Mouse (Mus musculus) adrenal gland, postnatal 14 days (tissue): ENCODE measurements at regions not wholly inside any gene's neighbourhood (a gene's known extent, or its start where the extent isn't known, plus 50 kb on each side); places are given as distances from the start of the nearest gene placed in this dataset.

Experiments used
- DNase-seq: peaks from one replicate; pipeline ENCODE4 v3.0.0; 2021; ENCODE audit warnings: mixed read lengths

- no peak for DNase-seq
Observed at GRCm38 (mm10) chr3:39062415-39062814, 175.7 kb downstream of the Fat4 start.

GRCm38 (mm10) chr3:39065457-39065856 lies 178.7 kb downstream of the Fat4 start:
- DNase-seq, result no peak

DNA sequence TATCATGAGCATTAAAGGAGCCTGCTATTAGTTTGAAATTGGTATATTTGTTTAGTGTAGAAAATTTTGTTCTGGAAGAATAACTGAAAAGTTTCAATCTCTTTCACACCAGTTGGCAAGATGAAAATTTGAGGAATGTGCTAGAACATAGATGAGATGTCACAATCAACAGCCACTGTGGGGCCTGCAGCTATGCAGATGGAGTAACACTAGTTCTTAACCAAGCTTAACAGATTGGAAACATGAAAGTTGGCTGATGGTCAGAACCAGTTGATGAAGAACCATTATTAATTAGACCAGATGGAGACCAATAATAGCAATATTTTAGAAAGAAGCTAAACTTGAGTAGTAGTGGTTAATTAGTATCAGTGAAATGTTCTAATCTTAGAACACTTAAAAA lies 182.3 kb downstream of the Fat4 start:
- no peak for DNase-seq

DNA sequence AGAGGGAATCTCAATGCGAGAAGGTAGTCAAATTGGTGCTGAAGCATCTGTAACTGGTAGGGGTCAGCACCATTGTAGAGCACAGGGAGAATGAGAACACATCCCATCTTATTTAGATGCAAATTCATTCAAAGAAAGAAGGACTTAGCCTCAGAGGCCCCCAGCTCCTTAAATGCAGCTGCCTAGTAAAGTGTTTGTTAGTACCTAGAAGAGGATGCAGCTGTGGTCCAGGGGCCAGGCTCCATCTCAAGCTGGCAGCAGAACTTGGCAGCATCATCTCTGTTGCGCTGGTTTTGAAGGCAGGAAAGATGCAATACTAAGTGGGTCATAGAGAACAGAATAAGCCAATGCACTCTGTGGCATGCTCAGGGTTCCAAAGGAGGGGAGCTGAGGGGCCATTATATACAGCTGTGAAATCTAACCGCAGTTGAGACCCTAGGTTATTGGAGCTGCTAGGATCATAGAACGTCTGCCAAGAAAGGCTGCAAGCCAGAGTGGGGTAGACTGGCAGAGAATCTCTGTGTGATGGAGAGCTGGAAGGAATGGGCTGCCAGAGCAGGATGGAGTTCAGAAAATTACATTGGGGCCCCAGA lies 196.0 kb downstream of the Fat4 start:
- no peak for DNase-seq

DNA sequence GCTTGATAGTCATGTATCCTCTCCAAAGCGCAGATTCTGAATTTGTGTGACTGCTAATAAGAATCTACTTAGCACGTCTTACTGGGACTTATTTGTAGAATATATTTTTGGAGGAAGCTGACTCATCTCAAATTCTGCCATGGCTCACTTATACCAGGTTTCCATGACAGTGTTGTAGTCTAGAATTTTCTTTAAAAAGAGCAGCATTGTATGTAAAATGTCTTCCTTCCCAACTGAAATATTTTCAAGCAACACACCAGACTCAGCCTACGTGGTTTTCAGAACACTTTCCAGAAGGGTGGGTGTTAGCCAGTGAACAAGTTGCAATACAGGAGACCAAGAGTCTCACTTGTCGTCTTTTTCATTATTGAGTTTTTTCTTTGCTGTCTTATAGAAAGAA lies 202.2 kb downstream of the Fat4 start:
- DNase-seq, result no peak

DNA sequence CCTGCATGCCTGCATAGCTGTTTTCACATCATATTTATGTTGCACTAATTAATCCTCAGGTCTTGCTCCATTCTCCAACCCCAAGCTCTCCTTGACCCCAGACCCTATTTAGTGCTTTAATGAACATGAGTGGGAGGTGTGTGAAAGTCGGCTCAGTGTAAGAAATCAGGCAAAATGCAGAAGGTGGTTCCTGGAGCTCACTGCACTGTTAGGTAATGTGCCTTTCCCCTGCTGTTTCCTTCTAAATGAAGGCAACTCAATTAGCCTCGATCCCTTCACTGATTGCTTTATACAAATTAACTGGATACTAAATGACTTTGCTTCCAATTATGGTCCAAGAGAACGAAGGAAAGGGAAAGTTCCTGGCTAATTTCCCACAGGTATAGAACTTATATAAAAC lies 215.6 kb downstream of the Fat4 start:
- DNase-seq, result no peak

- no peak for DNase-seq
Observed at GRCm38 (mm10) chr3:39109756-39110392, 223.1 kb downstream of the Fat4 start.

DNA sequence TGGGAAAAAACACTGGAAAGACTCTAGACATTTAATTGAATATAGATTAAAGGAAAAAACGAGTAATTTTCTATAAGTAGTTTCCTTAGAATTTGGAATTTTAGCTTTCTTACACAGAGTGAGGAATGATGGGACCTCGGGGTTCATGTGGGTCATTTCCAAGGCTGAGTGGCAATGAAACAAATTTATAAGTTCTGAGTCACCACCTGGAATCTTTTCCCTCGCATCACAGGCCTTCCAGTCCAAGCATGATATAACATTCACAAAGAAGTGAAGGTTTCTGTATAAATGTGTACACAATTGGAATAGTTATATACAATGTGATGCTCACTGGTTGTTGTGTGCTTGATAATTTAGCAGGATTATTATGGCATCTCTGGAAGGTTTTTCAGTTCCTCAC lies 227.3 kb downstream of the Fat4 start:
- DNase-seq, result no peak

DNA sequence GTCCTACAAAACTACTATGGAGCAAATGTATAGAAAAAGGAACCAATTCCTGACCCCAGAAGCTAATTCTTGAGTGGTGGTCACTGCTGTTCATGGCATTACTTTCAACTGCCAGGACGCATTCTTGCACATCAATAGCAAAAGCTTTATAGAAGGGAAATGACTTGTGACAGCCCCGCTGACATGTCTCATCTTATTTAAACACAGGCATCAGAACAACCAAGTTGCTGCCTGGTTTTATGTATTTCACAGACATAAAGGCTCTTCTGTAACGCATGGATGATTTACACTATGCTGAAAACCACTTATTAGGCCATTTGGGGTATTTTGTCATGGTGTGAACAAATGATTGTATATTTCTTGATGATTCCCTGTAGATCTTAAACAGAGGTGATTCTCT lies 228.1 kb downstream of the Fat4 start:
- no peak for DNase-seq

GRCm38 (mm10) chr3:39115441-39115840 lies 228.7 kb downstream of the Fat4 start:
- no peak for DNase-seq

GRCm38 (mm10) chr3:39122250-39122649 lies 235.5 kb downstream of the Fat4 start:
- DNase-seq, result no peak

- DNase-seq, result no peak
Observed at GRCm38 (mm10) chr3:39130532-39130931, 243.8 kb downstream of the Fat4 start.

- DNase-seq, result no peak
Observed at GRCm38 (mm10) chr3:39165006-39165667, 278.4 kb downstream of the Fat4 start.

DNA sequence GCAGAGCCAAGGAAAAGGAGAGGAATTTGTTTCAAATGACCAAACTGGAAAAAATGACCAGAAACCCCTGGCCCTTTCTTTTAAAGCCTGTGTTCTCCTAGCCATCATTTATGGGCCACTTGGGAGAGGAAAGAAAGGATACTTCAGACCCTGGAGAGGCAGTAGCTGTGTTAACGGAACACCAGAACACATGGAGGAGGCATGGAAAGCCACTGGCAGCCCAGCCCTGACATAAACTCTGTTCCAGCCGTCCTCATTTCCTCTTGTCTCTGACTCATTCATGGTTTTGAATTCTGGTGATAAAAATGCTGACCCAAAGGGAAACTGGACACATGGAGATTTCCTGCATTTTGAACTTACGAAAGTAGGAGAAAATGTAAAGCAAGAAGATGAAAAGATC lies 295.9 kb downstream of the Fat4 start:
- DNase-seq, result no peak

DNA sequence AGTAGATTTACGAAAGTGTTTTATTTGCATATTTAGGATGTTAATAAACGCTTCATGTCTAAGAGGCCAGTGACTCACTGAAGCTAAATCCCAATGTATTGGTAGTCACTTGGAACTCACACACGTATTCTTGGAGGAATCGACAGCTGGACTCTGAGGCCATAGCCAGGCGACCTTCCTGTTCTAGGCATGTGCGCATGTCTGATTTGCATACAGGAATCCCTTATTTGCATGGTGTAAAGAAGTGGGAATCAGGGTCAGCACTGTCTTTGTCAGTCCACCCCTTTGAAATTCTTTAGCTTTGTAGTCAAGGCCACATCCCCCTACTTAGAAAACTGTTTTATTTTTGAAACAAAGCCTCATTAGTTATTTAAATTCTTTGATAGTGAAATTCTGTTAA lies 308.4 kb downstream of the Fat4 start:
- DNase-seq, result no peak

DNA sequence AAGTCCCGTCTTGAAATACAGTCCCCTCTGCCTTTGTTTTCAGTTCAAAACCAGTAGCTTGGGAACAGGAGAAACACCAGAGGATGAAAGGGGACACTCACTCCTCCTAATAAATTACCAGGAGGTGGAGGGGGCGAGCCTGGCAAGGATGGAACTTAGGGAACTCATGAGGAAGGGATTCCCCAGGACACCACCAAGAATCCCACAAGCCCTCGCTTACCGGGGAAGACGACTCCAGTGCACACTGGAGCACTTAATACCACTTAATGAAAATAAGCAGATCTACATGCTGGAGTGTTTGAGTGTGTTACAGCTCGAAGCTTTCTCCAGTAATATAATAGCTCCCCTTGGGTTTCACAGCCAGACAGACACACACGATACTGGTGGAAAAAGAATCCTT lies 315.9 kb downstream of the Fat4 start:
- DNase-seq, result no peak

GRCm38 (mm10) chr3:39208651-39209050 lies 321.9 kb downstream of the Fat4 start:
- DNase-seq, result no peak

GRCm38 (mm10) chr3:39209382-39210165 lies 322.8 kb downstream of the Fat4 start:
- no peak for DNase-seq

- no peak for DNase-seq
Observed at GRCm38 (mm10) chr3:39211670-39212069, 324.9 kb downstream of the Fat4 start.

DNA sequence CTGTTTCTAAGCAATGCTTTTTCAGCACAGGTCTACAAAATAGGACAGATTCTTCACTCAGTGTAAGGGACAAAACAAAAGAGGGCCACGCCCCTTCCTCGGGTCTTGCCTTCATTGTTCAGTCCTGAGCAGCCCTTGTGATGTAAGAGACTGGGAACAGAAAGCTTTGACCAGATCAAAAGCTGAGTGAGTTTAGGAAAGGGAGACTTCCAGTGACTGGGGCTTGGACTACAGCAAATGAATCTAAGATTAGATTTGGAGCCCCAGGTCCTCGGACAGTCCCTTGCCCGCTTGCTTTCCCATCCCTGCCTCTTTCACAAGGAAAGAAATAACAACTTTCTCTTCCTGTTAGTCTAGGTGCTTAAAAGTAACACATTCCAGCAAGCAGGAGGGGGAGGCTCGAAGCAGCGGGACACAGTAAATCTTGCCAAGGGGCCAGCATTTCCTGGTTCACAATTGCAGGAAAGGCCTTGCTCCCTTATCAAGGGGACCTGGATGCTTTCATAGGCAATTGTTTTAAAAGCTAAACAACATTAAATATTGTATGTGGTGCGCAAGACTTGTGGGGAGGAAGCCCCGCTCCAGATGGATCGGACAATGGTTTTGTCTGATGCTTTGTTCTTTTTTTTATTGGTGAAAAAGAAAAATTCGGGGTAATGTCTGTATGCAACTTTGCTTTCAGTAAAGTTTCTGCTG lies 333.4 kb downstream of the Fat4 start:
- DNase-seq, result peak; percentile 48

GRCm38 (mm10) chr3:39220707-39221034 lies 333.9 kb downstream of the Fat4 start:
- peak; percentile 23 for DNase-seq

DNA sequence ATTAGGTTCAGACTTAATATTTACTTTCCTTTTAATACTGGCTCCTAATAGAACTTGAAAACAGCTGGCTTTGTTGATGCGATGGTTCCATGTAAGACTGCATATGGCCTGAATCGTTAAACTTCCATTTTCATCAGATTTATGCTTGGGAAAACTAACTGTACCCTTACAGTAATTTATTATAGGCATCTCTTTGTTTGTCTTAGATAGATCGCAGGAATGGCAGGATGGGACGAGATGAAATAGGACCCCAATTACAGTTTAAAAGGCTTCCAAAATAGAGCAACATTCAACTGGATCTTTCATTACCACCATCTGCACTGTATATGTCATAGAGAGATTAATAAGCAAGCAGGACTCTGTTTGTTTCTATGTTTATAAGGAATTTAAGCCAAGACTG lies 335.3 kb downstream of the Fat4 start:
- DNase-seq, result no peak

GRCm38 (mm10) chr3:39234921-39235320 lies 348.2 kb downstream of the Fat4 start:
- no peak for DNase-seq
